In the genomic region with DNA sequence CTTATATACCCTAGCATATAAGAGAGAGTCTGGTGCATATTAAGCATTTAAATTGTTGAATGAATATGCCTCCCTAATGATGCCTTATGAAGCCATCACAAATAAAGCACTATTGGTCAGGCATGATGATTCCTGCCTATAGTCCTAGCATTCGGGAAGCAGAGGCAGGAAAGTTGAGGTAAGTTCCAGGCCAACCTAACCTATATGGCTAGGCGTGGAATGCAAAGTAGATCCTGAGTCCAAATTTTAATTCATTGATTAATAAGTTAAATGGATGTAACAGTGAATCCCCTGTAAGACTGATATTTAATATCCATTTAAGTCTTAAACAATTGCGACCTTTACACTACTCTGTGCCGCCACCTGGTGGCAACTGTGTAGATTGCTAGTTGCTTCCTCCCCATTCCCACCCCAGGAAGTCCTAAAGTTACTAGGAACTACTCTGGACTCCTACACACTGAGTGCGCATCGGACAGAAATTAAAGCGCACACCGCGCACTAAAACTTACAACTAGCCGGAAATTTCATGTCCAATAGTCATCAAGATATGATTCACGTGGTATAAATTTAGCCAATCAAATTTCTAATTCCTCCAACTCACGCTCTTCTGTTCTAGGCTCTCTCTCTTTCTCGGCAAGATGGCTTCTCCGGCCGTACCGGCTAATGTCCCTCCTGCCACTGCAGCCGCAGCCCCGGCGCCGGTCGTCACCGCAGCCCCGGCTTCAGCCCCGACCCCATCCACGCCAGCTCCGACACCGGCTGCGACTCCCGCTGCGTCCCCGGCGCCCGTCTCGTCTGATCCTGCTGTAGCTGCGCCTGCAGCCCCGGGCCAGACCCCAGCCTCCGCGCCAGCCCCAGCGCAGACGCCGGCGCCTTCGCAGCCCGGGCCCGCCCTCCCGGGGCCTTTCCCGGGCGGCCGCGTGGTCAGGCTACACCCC, we compare ENCODE assay signal across 8 mouse cellular contexts. TPM values are rescaled to one million over a fixed set of nuclear protein-coding genes. Genes with fewer than 3 reads are reported as not detected.
A peak's percentile ranks its signal among the peaks of the same experiment; 100 is the strongest.
DNase-seq lines count a peak whose midpoint lies in the region; ATAC-seq and TF ChIP-seq lines count a peak whose summit lies in the region.

A gene (plus strand): TSS at position 624 of the 938 bp plus-strand sequence.

- peak within 1 kb of the TSS; percentile 94 for H3K4me2 ChIP-seq in hindbrain, embryonic 13.5 days

- peak within 1 kb of the TSS; percentile 94 for H3K4me3 ChIP-seq in hindbrain, embryonic 13.5 days

- 2% methylated on average over 50 of the region's 50 CpGs for WGBS in hindbrain, embryonic 13.5 days

- H3K27ac ChIP-seq in hindbrain, embryonic 13.5 days: peak within 1 kb of the TSS; percentile 88

- CTCF ChIA-PET in Patski (lab: Charles Lee): interaction anchor here (1.0 to 2.5 kb wide), 2 partner anchors 11 to 83 kb away, joined by 3 to 16 read pairs; a partner anchor contains a TSS

- TF ChIP-seq CTCF in Patski (IDR thresholded peaks at IDR 0.05): peak; percentile 96

- peaks cover 24% of the 10 kb centered on the region for H3K36me3 ChIP-seq in hindbrain, embryonic 13.5 days

- H3K9ac ChIP-seq in hindbrain, embryonic 13.5 days: peak within 1 kb of the TSS; percentile 94

- H3K4me1 ChIP-seq in hindbrain, embryonic 13.5 days (replicated peaks): peaks cover 22% of the 10 kb centered on the region

- in situ Hi-C loops in Patski (cut with MboI; ENCODE audit: low pct_unique_long_range_greater_than_20kb): loop anchor here (5.0 to 10.0 kb wide), 2 partner anchors 79 to 117 kb away; a partner anchor contains a TSS

- no peaks in the 10 kb centered on the region for H3K27me3 ChIP-seq in Patski
- 0 out of 2 replicates have a peak, but pooled peaks cover 10% of the 10 kb centered on the region for H3K27me3 ChIP-seq in hindbrain, embryonic 13.5 days

- ATAC-seq in Patski: peak; percentile 87
- peak; percentile 97 for ATAC-seq in hindbrain, embryonic 13.5 days (ENCODE audit: low FRiP score)

- POLR2A ChIA-PET in Patski (lab: Charles Lee): no interaction called here

- DNase-seq in Patski (ENCODE audit: low read depth, low spot score): peak; percentile 99
- DNase-seq in cerebellum, postnatal 14 days: peak; percentile 95 to 96
- DNase-seq in frontal cortex, postnatal 14 days (ENCODE audit: low spot score in 2 of 2): peak; percentile 93 to 97
- peak; percentile 92 to 96 for DNase-seq in layer of hippocampus, postnatal 25 days (ENCODE audit: extremely low spot score in 1 of 2, low spot score in 1 of 2)
- DNase-seq in lung, postnatal 25 days (ENCODE audit: low spot score): peak; percentile 97
- DNase-seq in retina, embryonic 14.5 days (ENCODE audit: low spot score): peak; percentile 99
- DNase-seq in thymus, postnatal 4 days: peak; percentile 93

- H3K9me3 ChIP-seq in hindbrain, embryonic 13.5 days: no peaks in the 10 kb centered on the region

RNA-seq across cellular contexts. Expression of the gene that starts here (rescaled TPM):
- 162 TPM for polyA plus RNA-seq in Patski (2021)
- 78.4 and 80.6 TPM in 2 replicates for polyA plus RNA-seq in hindbrain, embryonic 13.5 days (2015; fragmentation: Nextera tagmentation; extraction: Ambion mirVana)
- total RNA-seq in layer of hippocampus, postnatal 25 days (2021): 10 to 100 TPM; 90.6 to 92.9 TPM

Comparison
In these comparisons a context has a peak if more than half of its experiments do, and no peak if none do; other contexts are left out.
1. Peak in every context shown above with its lines: DNase-seq, ATAC-seq, H3K4me3 ChIP-seq and H3K27ac ChIP-seq.